Mouse (Mus musculus): ENCODE measurements at regions not wholly inside any gene's neighbourhood (a gene's known extent, or its start where the extent isn't known, plus 50 kb on each side); places are given as distances from the start of the nearest gene placed in this dataset.

DNA sequence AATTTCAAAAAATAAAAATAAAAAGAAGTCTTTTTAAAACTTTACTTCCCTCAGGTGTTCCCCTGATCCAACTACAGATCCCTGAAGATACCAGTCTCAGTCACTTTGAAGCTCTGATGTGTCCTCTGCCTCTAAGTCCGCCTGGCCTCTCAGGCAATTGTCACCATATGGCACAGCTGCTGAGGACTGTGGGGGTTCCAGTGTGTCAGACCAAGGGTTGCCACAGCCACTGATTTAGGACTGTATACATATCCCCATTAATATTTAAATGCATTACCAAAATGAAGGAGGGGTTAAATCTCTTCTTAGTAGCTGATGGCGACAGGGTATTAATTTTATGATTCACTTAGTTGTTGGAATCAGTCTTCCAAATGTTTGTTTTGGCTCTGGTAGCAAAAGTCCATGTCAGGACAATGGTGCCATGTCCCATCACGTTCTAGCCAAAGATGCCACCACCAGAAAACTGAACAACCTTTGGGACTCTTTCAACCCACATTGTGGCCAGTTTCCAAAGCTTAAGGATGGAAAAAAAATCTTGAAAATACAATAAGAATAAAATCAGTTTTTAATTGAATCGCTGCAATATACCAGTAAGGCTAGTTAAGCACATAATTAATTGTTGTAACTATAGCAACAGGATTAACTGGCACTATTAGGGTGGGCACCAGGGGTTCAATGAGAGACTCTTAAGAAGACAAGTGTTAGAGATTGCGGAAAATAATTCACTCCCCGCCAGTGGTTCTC, 62.5 kb downstream of the Arrdc4 start:
- no peak overlapping the region for H3K4me2 ChIP-seq

DNA sequence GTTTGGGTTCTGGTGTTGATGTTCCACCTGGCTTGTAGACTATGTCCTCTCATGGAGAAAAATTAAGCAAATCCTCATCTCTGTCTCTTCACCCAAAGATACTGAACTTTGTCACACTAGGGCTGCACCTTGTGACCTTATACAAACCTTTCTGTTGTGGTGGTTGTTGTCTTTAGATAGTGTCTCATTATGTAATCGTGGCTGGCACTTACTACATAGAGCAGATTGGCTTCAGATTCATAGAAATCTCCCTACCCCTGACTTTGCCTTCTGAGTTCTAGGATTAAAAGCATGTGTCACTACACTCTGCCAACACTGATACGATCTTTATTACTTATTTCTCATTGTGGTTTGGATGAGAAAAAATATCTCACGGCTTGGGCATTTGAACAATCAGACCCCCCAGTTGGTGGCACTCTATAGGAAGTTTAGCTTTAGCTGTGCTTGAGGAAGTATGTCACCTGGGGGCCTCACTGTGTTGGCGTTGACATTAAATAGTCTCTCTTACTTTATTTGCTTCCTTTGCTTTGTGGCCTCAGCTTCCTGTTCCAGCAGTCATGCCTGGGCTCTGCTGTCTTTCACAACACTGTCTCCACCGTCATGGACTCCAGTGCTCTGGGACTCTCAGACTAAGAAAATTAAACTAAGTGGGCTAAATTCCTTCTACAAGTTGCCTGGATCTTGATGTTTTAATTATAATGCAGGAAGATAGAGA, 66.0 kb downstream of the Arrdc4 start:
- no peaks in the 10 kb centered on the region for H3K27me3 ChIP-seq
- 0 out of 2 replicates have a peak, but pooled peaks cover 3% of the 10 kb centered on the region for H3K4me1 ChIP-seq (replicated peaks)
- ATAC-seq (ENCODE audit: insufficient read depth): peak; percentile 57
- WGBS (ENCODE audit: insufficient replicate concordance): 14% methylated on average over 5 of the region's 5 CpGs
- no peak overlapping the region for H3K9ac ChIP-seq
- no peak overlapping the region for H3K4me2 ChIP-seq
- H3K27ac ChIP-seq (replicated peaks): no peak overlapping the region
- no peaks in the 10 kb centered on the region for H3K36me3 ChIP-seq (replicated peaks)
- no peak overlapping the region for H3K4me3 ChIP-seq (replicated peaks)
- no peaks in the 10 kb centered on the region for H3K9me3 ChIP-seq (replicated peaks)

More for the DNA sequence above, 62.5 kb downstream of the Arrdc4 start:
- H3K9ac ChIP-seq: no peak overlapping the region
- 0 out of 2 replicates have a peak, but pooled peaks cover 3% of the 10 kb centered on the region for H3K4me1 ChIP-seq (replicated peaks)
- H3K36me3 ChIP-seq (replicated peaks): no peaks in the 10 kb centered on the region
- H3K27ac ChIP-seq (replicated peaks): no peak overlapping the region
- no peaks in the 10 kb centered on the region for H3K27me3 ChIP-seq
- H3K4me3 ChIP-seq (replicated peaks): no peak overlapping the region
- no peak for ATAC-seq (ENCODE audit: insufficient read depth)
- WGBS (ENCODE audit: insufficient replicate concordance): 58% methylated on average over 6 of the region's 6 CpGs
- H3K9me3 ChIP-seq (replicated peaks): no peaks in the 10 kb centered on the region

DNA sequence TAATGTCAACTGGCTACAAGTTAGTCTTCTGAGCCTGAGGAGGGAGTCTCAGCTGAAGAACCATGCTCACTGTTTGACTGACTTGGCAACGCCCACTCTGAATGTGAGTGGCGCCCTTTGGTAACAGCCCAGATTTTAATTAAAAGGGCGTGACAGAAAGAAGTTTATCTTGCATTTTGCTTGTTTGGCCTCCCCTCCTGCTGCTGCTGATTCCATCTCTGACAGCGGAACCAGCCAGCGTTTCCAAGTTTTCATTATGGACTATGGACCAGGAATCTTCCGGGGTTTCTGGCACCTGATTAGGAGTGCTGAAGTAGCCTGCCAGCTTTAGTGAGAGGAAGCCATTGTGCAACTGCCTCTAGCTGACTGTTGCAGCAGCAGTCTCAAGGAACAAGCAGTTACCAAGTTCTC, 66.7 kb downstream of the Arrdc4 start:
- ATAC-seq (ENCODE audit: insufficient read depth): no peak
- Histone ChIP-seq H3K4me1 (replicated peaks) (0 out of 2 replicates have a peak, but pooled peaks cover 3% of the 10 kb centered on the region), H3K9ac (no peak overlapping the region), H3K4me2 (no peak overlapping the region), H3K36me3 (replicated peaks) (no peaks in the 10 kb centered on the region), H3K27me3 (no peaks in the 10 kb centered on the region), H3K27ac (replicated peaks) (no peak overlapping the region), H3K4me3 (replicated peaks) (no peak overlapping the region), H3K9me3 (replicated peaks) (no peaks in the 10 kb centered on the region)
- 63% methylated on average over 6 of the region's 6 CpGs for WGBS (ENCODE audit: insufficient replicate concordance)

DNA sequence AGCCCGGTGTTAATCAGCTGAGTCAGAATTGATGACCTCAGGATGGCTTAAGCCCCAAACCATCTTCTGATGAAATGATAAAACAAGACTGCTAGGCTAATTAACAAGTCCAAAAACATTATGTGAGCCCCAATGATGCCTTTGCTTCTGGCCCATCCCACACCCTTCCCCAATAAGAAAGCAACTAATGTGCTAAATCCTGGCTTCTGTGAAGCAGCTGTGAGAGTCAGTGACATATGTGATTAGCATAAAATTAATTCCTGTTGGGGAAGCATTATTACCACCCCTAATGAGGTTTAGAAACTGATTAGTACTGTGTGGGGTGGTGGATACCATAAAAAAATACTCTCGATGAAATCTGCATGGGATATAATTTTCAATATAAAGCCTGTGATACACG, 69.3 kb downstream of the Arrdc4 start:
- no peak for ATAC-seq (ENCODE audit: insufficient read depth)
- no peaks in the 10 kb centered on the region for H3K9me3 ChIP-seq (replicated peaks)
- 0 out of 2 replicates have a peak, but pooled peaks cover 3% of the 10 kb centered on the region for H3K4me1 ChIP-seq (replicated peaks)
- H3K9ac ChIP-seq: no peak overlapping the region
- no peak overlapping the region for H3K27ac ChIP-seq (replicated peaks)
- no peak overlapping the region for H3K4me2 ChIP-seq
- H3K36me3 ChIP-seq (replicated peaks): no peaks in the 10 kb centered on the region
- no peak overlapping the region for H3K4me3 ChIP-seq (replicated peaks)
- whole genome bisulfite sequencing (ENCODE audit: insufficient replicate concordance): 69% methylated on average over 3 of the region's 3 CpGs
- no peaks in the 10 kb centered on the region for H3K27me3 ChIP-seq

DNA sequence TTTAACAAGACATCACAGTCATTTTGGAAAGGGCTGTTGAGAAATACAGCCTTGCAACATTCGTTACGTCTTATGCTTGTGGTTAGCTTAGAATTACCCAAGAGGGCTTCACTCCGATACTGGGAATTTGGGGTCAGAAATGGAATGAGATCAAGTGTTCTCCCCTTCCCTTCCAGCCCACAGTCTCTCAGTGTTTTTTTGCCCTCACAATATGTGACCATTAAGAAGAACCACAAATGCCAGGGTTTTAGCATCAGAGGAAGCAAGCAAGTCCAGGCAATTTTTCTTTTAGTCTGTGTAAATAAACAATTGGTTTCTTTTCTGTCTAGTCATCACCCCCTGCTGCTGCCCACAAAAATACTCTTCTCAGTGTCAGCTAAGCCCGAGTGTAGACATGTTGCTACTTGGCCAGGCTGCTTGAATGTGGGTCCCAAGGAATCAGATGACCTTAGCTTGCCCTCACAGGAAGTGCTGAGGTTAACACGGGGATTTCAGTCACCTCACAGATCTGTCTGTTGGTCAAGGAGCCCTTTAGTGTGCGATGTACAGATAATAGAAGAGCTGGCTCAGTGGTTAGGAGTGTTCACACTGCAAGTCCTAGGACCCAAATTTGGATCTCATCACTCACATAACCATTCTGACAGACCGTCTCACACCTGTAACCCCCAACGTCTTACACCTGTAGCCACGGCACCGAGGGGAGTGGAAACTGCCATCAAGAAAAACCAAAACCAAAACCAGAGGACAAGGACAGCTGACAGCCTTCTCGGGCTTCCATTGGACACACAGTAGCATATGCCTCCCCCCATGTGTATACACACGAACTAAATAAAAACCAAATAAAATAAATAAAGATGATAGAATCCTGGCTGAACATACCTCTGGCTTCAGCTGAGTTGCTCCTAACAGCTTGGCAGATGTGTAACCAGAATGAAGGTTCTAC, 81.0 kb downstream of the Arrdc4 start:
- Histone ChIP-seq H3K4me2 (no peak overlapping the region), H3K36me3 (replicated peaks) (no peaks in the 10 kb centered on the region), H3K4me1 (replicated peaks) (no peaks in the 10 kb centered on the region), H3K27me3 (no peaks in the 10 kb centered on the region), H3K9ac (no peak overlapping the region), H3K4me3 (replicated peaks) (no peak overlapping the region), H3K9me3 (replicated peaks) (no peaks in the 10 kb centered on the region), H3K27ac (replicated peaks) (no peak overlapping the region)
- 35% methylated on average over 12 of the region's 12 CpGs for WGBS (ENCODE audit: insufficient replicate concordance)
- ATAC-seq (ENCODE audit: insufficient read depth): no peak

DNA sequence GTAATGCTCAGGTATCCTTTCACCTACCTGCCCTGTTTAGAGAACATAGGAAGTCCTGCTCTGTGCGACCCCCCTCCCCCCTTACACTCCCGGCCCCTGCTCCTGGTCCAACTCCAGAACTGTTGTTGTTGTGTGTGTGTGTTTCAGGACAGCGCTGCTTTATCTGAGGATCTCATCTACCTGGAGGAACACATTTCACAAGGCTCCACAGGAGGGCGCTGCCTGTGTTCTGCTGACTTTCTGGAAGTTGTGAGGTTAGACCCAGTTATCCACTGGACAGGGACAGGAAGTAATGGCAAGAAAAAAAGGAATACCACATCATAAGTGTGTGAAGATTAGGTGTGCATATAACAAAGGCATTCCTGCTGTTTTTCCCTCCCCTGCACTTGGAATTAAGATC, 81.8 kb downstream of the Arrdc4 start:
- H3K27me3 ChIP-seq: no peaks in the 10 kb centered on the region
- H3K9ac ChIP-seq: no peak overlapping the region
- no peaks in the 10 kb centered on the region for H3K9me3 ChIP-seq (replicated peaks)
- WGBS (ENCODE audit: insufficient replicate concordance): 37% methylated on average over 4 of the region's 4 CpGs
- H3K4me2 ChIP-seq: no peak overlapping the region
- H3K4me1 ChIP-seq (replicated peaks): no peaks in the 10 kb centered on the region
- ATAC-seq (ENCODE audit: insufficient read depth): no peak
- H3K27ac ChIP-seq (replicated peaks): no peak overlapping the region
- H3K4me3 ChIP-seq (replicated peaks): no peak overlapping the region
- H3K36me3 ChIP-seq (replicated peaks): no peaks in the 10 kb centered on the region

DNA sequence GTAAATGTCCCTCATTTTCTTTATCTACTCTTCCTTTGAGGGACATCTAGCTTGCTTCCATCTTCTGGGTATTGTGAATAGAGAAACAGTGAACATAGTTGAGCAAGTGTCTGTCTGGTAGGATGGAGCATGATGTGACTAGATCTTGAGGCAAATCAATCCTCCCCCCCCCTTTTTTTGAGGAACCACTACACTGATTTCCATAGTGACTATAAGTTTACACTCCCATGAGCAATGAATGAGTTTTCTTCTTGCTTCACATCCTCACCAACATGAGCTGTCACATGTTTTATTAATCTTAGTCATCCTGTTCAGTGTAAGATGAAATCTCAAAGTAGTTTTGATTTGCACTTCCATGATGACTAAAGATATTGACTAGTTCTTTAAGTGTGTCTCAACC, 92.7 kb downstream of the Arrdc4 start:
- no peaks in the 10 kb centered on the region for H3K27me3 ChIP-seq
- ATAC-seq (ENCODE audit: insufficient read depth): no peak

DNA sequence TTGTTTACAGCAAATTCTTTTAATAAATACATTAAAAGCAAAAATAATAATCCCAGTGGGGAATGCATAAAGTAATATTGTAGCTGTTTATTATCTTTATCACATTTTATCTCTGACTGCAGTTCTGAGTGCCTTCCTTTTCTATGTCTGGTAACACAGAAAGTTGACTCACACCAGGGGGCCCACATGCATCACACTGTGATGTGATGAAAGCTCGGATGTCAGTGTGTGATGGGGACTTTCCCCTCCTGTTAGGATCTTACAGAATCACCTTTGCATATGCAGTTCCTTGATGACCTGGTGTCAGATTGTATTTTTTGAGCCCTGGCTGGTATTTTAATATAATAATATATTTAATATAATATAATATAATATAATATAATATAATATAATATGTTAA, 95.5 kb downstream of the Arrdc4 start:
- Histone ChIP-seq H3K27ac (replicated peaks) (no peak overlapping the region), H3K27me3 (no peaks in the 10 kb centered on the region), H3K36me3 (replicated peaks) (no peaks in the 10 kb centered on the region), H3K4me1 (replicated peaks) (no peaks in the 10 kb centered on the region), H3K4me2 (no peak overlapping the region), H3K9me3 (replicated peaks) (no peaks in the 10 kb centered on the region), H3K9ac (no peak overlapping the region), H3K4me3 (replicated peaks) (no peak overlapping the region)
- no peak for ATAC-seq (ENCODE audit: insufficient read depth)
- WGBS (ENCODE audit: insufficient replicate concordance): 49% methylated on average over 1 of the region's 1 CpGs

More for the DNA sequence above, 92.7 kb downstream of the Arrdc4 start:
- Histone ChIP-seq H3K4me2 (no peak overlapping the region), H3K36me3 (replicated peaks) (no peaks in the 10 kb centered on the region), H3K4me3 (replicated peaks) (no peak overlapping the region), H3K27ac (replicated peaks) (no peak overlapping the region), H3K9ac (no peak overlapping the region), H3K4me1 (replicated peaks) (no peaks in the 10 kb centered on the region), H3K9me3 (replicated peaks) (no peaks in the 10 kb centered on the region)

DNA sequence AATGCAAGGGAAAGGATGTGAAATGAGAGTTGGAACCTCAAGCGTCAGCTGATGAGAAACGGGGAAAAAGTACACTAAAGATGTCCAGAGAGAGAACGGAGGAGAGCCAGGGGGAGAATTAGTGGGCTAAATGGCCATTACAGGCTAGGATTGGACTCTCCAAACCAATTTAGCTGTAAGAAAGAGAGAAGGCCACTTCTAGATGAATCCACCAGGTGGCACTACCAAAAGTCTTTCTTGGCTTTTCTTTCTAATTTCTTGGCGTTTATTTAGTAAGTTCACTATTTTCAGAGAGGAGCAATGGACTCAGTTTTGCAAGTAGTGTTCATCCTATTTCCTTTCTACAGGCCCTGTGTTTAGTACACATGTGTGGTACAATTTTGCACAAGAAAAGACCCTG, 97.6 kb downstream of the Arrdc4 start:
- Histone ChIP-seq H3K27ac (replicated peaks) (no peak overlapping the region), H3K9ac (no peak overlapping the region), H3K4me1 (replicated peaks) (no peaks in the 10 kb centered on the region), H3K36me3 (replicated peaks) (no peaks in the 10 kb centered on the region), H3K4me2 (no peak overlapping the region), H3K9me3 (replicated peaks) (no peaks in the 10 kb centered on the region), H3K4me3 (replicated peaks) (no peak overlapping the region), H3K27me3 (no peaks in the 10 kb centered on the region)
- ATAC-seq (ENCODE audit: insufficient read depth): no peak
- WGBS (ENCODE audit: insufficient replicate concordance): 54% methylated on average over 4 of the region's 4 CpGs

DNA sequence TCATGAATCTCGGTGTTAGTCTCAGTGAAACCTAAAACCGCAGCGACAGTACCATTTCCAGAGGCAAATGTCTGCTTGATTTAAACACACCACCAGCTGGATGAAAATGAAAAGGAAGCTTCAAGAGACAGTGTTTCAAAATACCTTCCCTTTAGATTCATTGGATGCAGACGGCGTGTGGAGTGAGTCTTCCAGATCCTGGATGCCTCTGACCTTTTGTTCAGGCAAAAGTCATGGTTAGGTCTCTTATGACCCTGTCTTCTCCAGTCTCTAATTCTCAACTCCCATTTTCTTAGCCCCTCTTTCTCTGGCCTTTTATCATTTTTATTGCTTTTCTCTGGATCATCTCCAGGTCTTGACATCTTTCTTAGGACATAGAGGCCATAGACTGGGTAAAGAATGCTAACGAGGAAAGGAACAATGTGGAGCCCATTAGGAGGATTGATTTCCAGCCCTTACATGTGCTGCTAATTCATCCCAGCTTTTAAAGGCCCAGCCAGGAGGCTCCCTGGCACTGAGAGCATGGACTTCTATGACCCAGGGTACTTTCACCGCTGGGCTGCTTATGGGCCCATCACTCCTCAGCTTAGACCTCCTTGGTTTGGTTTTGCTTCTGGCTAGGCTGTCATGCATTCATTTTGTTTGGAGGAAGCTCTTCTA, 111.4 kb downstream of the Arrdc4 start:
- no peaks in the 10 kb centered on the region for H3K27me3 ChIP-seq
- H3K4me3 ChIP-seq (replicated peaks): no peak overlapping the region
- H3K36me3 ChIP-seq (replicated peaks): no peaks in the 10 kb centered on the region
- 69% methylated on average over 7 of the region's 7 CpGs for WGBS (ENCODE audit: insufficient replicate concordance)
- no peak overlapping the region for H3K4me2 ChIP-seq
- H3K9me3 ChIP-seq (replicated peaks): no peaks in the 10 kb centered on the region
- no peak overlapping the region for H3K9ac ChIP-seq
- no peaks in the 10 kb centered on the region for H3K4me1 ChIP-seq (replicated peaks)
- ATAC-seq (ENCODE audit: insufficient read depth): no peak
- no peak overlapping the region for H3K27ac ChIP-seq (replicated peaks)
